Mouse (Mus musculus): ENCODE measurements around the gene 4921511C20Rik.

4921511C20Rik gene

GRCm38 (mm10) chrX:127393993-127394392 is at the start of gene 4921511C20Rik:
Gene 4921511C20Rik, plus strand, starts transcription at chrX:127394293.
- no peak for DNase-seq (ENCODE audit: low read depth in 1 of 2, low spot score in 2 of 2)

All from monocyte, adult 2 months (primary cell).